Mouse (Mus musculus) heart, embryonic 11.5 days (tissue): ENCODE results near the gene Zfp367. TPM values are rescaled to one million over a fixed set of nuclear protein-coding genes. Genes with fewer than 3 reads are reported as not detected.
A peak's percentile ranks its signal among the peaks of the same experiment; 100 is the strongest.

ENCODE experiments used
- ATAC-seq: fragments of 200-750 bp; cut with Nextera tagmentation; replicated peaks from 2 replicates; pipeline ENCODE4 v1.8.0; 2017; ENCODE audit warnings: moderate library complexity; ENCODE audit not compliant: insufficient number of reproducible peaks, low FRiP score, low TSS enrichment
- H3K27ac ChIP-seq: fragments of 300-500 bp; sonication (generic); 2 replicates; pipeline ENCODE4 v1.5.1; 2014; ENCODE audit warnings: mild to moderate bottlenecking, low read depth, low read length
- H3K27me3 ChIP-seq: fragments of 300-500 bp; sonication (generic); 2 replicates; pipeline ENCODE4 v1.6.1; 2014; ENCODE audit warnings: mild to moderate bottlenecking, low read length, mixed read lengths; ENCODE audit not compliant: control insufficient read depth, insufficient read depth
- H3K36me3 ChIP-seq: fragments of 300-500 bp; sonication (generic); 2 replicates; pipeline ENCODE4 v1.6.1; 2014; ENCODE audit warnings: mild to moderate bottlenecking, low read length, moderate library complexity, mixed read lengths; ENCODE audit not compliant: control insufficient read depth, insufficient read depth
- H3K4me1 ChIP-seq: fragments of 300-500 bp; sonication (generic); 2 replicates; pipeline ENCODE4 v1.6.1; 2014; ENCODE audit warnings: low read length; ENCODE audit not compliant: control insufficient read depth, insufficient read depth
- H3K4me2 ChIP-seq: fragments of 300-500 bp; sonication (generic); 2 replicates; pipeline ENCODE4 v1.6.1; 2014; ENCODE audit warnings: mild to moderate bottlenecking, moderate library complexity
- H3K4me3 ChIP-seq: fragments of 300-500 bp; sonication (generic); 2 replicates; pipeline ENCODE4 v1.5.1; 2014; ENCODE audit warnings: low read depth, low read length
- H3K9ac ChIP-seq: fragments of 300-500 bp; sonication (generic); 2 replicates; pipeline ENCODE4 v1.6.1; 2014; ENCODE audit warnings: mild to moderate bottlenecking, low read depth, low read length, moderate library complexity
- H3K9me3 ChIP-seq: fragments of 300-500 bp; sonication (generic); replicated peaks from 2 replicates; pipeline ENCODE4 v1.6.1; 2016; ENCODE audit warnings: low read length; ENCODE audit not compliant: control insufficient read depth
- WGBS: fragments of 180-500 bp; shearing (Covaris S2); extraction: QIAGEN DNeasy Blood & Tissue Kit; methylation state at CpG from one replicate; pipeline ENCODE4 v1.1.7; 2014; ENCODE audit not compliant: insufficient replicate concordance; 5-methylcytosine and 5-hydroxymethylcytosine counted together
- polyA plus RNA-seq: library from polyadenylated mRNA; unstranded; fragments of >200 nt; fragmentation: Nextera tagmentation; extraction: Ambion mirVana; gene quantifications from 2 replicates; pipeline ENCODE4 v1.2.1, GENCODE M21; 2014

Zfp367 gene
- polyA plus RNA-seq: 23.7 and 25.4 TPM in 2 replicates

- no peaks in the 10 kb centered on the region for H3K9me3 ChIP-seq
Measured at GRCm38 (mm10) chr13:64153083-64153682, at the start of gene Zfp367. TSS of gene Zfp367 (minus strand) at chr13:64153202.

DNA sequence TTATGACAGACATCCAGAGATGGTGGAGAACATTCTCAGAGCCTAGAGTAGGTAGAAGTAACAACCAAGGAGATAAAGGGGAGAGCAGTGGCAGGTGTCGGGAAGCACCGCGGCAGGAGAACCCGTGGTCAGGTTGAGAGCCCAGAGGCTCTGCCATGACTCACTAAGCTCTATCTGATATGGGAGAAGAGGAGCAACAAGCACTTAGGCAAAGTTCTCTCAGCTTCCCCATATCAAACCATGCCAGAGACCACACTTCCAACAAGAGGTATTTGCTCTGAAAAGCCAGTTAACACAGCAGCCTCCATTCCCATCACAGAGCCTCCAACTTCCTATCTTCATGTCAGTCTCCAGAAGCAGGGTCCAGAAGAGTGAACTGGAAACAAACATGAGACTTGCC, 47.9 kb upstream of the Zfp367 start:
- Histone ChIP-seq H3K36me3 (peaks cover 10% of the 10 kb centered on the region; the same call in 1 of the 2 replicates), H3K27me3 (no peaks in the 10 kb centered on the region), H3K27ac (no peak overlapping the region), H3K9me3 (no peaks in the 10 kb centered on the region), H3K4me2 (no peak overlapping the region), H3K4me1 (no peaks in the 10 kb centered on the region), H3K4me3 (no peak overlapping the region), H3K9ac (no peak overlapping the region)
- 82% methylated on average over 4 of the region's 4 CpGs for WGBS
- no peak for ATAC-seq

More at GRCm38 (mm10) chr13:64153083-64153682, at the start of gene Zfp367:
- H3K9ac ChIP-seq: peak within 1 kb of the TSS; percentile 92
- H3K4me1 ChIP-seq: peaks cover 23% of the 10 kb centered on the region
- under 1% methylated on average over 56 of the region's 56 CpGs for WGBS
- H3K4me3 ChIP-seq: peak within 1 kb of the TSS; percentile 94
- peak within 1 kb of the TSS; percentile 97 for H3K27ac ChIP-seq
- ATAC-seq: peak; percentile 94
- H3K4me2 ChIP-seq: peak within 1 kb of the TSS; percentile 88
- H3K36me3 ChIP-seq: no peaks in the 10 kb centered on the region
- H3K27me3 ChIP-seq: no peaks in the 10 kb centered on the region

DNA sequence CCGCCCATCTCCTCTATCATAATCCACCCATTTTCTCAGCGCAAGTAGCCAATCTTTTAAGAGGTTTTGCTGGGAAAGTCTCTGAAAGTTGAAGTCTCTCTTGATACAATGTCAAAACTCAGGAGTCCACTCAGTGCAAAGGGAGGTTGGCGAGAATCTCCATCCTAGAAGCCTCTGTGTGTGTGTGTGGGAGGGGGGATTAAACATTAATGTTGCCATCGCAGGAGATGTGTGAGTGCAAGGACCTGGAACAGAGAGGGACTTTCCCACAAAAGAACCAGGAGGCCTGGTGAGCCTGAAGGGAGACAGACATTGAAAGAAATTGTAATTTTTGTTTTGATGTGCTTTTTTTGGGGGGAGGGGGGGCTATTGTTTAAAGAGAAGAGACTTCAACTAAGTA, 45.3 kb upstream of the Zfp367 start:
- Histone ChIP-seq H3K27ac (no peak overlapping the region), H3K4me2 (no peak overlapping the region), H3K27me3 (no peaks in the 10 kb centered on the region), H3K9ac (no peak overlapping the region), H3K4me1 (no peaks in the 10 kb centered on the region), H3K36me3 (peaks cover 12% of the 10 kb centered on the region; the same call in 1 of the 2 replicates), H3K4me3 (no peak overlapping the region), H3K9me3 (no peaks in the 10 kb centered on the region)
- ATAC-seq: no peak
- WGBS: 95% methylated on average over 4 of the region's 4 CpGs

GRCm38 (mm10) chr13:64197899-64198298, 44.9 kb upstream of the Zfp367 start:
- WGBS: 89% methylated on average over 6 of the region's 6 CpGs
- H3K9me3 ChIP-seq: no peaks in the 10 kb centered on the region
- ATAC-seq: no peak

DNA sequence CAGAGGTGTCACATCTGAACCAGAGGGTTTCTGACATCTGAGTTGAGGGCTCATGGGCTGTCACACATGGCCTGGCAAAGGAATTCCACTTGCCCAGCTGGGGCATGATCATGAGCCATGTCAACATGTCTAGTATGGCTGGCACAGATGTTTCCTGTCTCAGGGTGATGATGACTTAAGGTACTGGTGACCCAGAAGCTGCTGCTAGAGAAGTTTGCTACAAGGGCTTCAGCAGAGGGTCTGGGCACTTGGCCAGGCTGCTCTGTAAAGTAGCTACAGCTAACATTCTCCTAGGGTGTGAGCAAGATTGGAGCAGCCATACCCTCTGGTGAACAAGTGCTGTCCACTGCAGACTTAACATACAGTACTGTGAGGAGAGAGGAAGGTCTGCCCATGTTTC, 34.1 kb upstream of the Zfp367 start:
- peaks cover 3% of the 10 kb centered on the region for H3K36me3 ChIP-seq
- no peak overlapping the region for H3K4me3 ChIP-seq
- no peaks in the 10 kb centered on the region; the same call in 1 of the 2 replicates for H3K4me1 ChIP-seq
- H3K4me2 ChIP-seq: no peak overlapping the region
- H3K9me3 ChIP-seq: no peaks in the 10 kb centered on the region
- H3K27me3 ChIP-seq: no peaks in the 10 kb centered on the region
- ATAC-seq: no peak
- H3K9ac ChIP-seq: no peak overlapping the region
- no peak overlapping the region for H3K27ac ChIP-seq

More at GRCm38 (mm10) chr13:64197899-64198298, 44.9 kb upstream of the Zfp367 start:
- no peak overlapping the region for H3K27ac ChIP-seq
- H3K9ac ChIP-seq: no peak overlapping the region
- no peak overlapping the region for H3K4me2 ChIP-seq
- peaks cover 12% of the 10 kb centered on the region; the same call in 1 of the 2 replicates for H3K36me3 ChIP-seq
- H3K4me3 ChIP-seq: no peak overlapping the region
- no peaks in the 10 kb centered on the region for H3K27me3 ChIP-seq
- no peaks in the 10 kb centered on the region for H3K4me1 ChIP-seq

DNA sequence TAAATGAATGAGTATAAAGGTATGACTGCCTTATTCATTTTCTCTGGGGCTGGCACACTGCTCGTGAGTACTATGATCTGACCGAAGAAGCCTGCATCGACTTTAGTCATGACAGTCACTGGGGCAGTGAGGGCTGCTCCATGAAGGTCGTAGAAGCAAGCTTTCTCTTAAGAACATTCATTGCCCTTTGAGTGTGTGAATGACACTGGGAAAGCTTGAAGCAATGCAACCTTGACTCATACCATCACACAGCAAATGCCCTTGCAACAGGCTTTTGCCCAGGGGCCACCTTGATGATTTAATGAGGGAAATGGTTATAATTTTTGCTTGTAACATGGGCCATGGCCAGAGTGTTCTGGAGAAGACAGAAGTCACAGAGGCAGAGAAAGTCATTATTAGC, 33.5 kb upstream of the Zfp367 start:
- Histone ChIP-seq H3K36me3 (peaks cover 3% of the 10 kb centered on the region), H3K27ac (no peak overlapping the region), H3K9ac (no peak overlapping the region), H3K9me3 (no peaks in the 10 kb centered on the region), H3K27me3 (no peaks in the 10 kb centered on the region), H3K4me1 (no peaks in the 10 kb centered on the region; the same call in 1 of the 2 replicates), H3K4me2 (no peak overlapping the region), H3K4me3 (no peak overlapping the region)
- 85% methylated on average over 4 of the region's 4 CpGs for WGBS
- ATAC-seq: no peak

GRCm38 (mm10) chr13:64185586-64185985, 32.6 kb upstream of the Zfp367 start:
- 89% methylated on average over 9 of the region's 9 CpGs for WGBS
- Histone ChIP-seq H3K9ac (no peak overlapping the region), H3K4me2 (no peak overlapping the region), H3K4me1 (no peaks in the 10 kb centered on the region; the same call in 1 of the 2 replicates), H3K36me3 (peaks cover 3% of the 10 kb centered on the region), H3K4me3 (no peak overlapping the region), H3K27me3 (no peaks in the 10 kb centered on the region), H3K27ac (no peak overlapping the region), H3K9me3 (no peaks in the 10 kb centered on the region; the same call in 1 of the 2 replicates)
- no peak for ATAC-seq

- no peak overlapping the region for H3K27ac ChIP-seq
- H3K4me1 ChIP-seq: no peaks in the 10 kb centered on the region; the same call in 1 of the 2 replicates
- H3K9me3 ChIP-seq: no peaks in the 10 kb centered on the region; the same call in 1 of the 2 replicates
- peaks cover 3% of the 10 kb centered on the region for H3K36me3 ChIP-seq
- 71% methylated on average over 7 of the region's 7 CpGs for WGBS
- H3K9ac ChIP-seq: no peak overlapping the region
- ATAC-seq: no peak
- H3K27me3 ChIP-seq: no peaks in the 10 kb centered on the region
- H3K4me2 ChIP-seq: no peak overlapping the region
- H3K4me3 ChIP-seq: no peak overlapping the region
Measured at GRCm38 (mm10) chr13:64185176-64185575, 32.2 kb upstream of the Zfp367 start.

DNA sequence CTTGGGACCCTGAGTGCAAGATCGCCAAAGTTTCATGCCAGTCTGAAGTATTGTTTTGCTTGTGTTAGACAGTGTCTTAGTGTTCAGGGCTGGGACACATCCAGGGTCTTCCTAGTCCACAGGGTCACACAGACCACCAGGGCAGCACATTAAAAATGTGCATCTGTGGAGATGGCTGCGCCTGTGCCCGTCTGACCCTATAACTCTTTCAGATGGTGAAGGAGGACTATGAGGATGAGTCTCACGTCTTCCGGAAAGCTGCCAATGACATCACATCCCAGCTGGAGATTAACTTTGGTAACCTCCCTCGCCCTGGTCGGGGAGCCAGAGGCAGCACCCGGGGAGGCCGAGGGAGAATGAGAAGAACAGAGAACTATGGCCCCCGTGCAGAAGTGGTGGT, 31.4 kb upstream of the Zfp367 start:
- Histone ChIP-seq H3K9me3 (no peaks in the 10 kb centered on the region; the same call in 1 of the 2 replicates), H3K36me3 (peaks cover 3% of the 10 kb centered on the region), H3K4me1 (no peaks in the 10 kb centered on the region; the same call in 1 of the 2 replicates), H3K4me3 (no peak overlapping the region), H3K27ac (no peak overlapping the region), H3K27me3 (no peaks in the 10 kb centered on the region), H3K9ac (no peak overlapping the region), H3K4me2 (no peak overlapping the region)
- ATAC-seq: no peak
- 72% methylated on average over 10 of the region's 10 CpGs for WGBS
